Mouse (Mus musculus) myocyte (in vitro differentiated cells): ENCODE measurements around the gene Gabpb1. TPM values are rescaled to one million over a fixed set of nuclear protein-coding genes. Genes with fewer than 3 reads are reported as not detected.
"Not testable (repeated sequence)": the region's sequence is repeated elsewhere in the genome, so short reads cannot be mapped to it uniquely, and the experiment has no call there.

Experiments
- H3K27me3 ChIP-seq: one replicate; pipeline ENCODE4 v1.6.1; 2011; ENCODE audit not compliant: control insufficient read depth, insufficient read depth, insufficient read length
- H3K36me3 ChIP-seq: one replicate; pipeline ENCODE4 v1.6.1; 2011; ENCODE audit not compliant: control insufficient read depth, insufficient read depth
- H3K4me2 ChIP-seq: one replicate; pipeline ENCODE4 v1.6.1; 2011; ENCODE audit warnings: low read depth, control low read depth
- H3K4me3 ChIP-seq: one replicate; pipeline ENCODE4 v1.5.1; 2011; ENCODE audit warnings: mild to moderate bottlenecking, control low read depth, moderate library complexity
- H3K79me2 ChIP-seq: one replicate; pipeline ENCODE4 v1.6.1; 2011; ENCODE audit not compliant: control insufficient read depth, insufficient read depth
- H3ac ChIP-seq: one replicate; pipeline ENCODE4 v1.6.1; 2011; ENCODE audit not compliant: control insufficient read depth, insufficient read length
- CEBPB ChIP-seq: IDR thresholded peaks from 2 replicates; pipeline ENCODE4 v1.6.1; 2011; ENCODE audit warnings: mild to moderate bottlenecking, moderate library complexity; ENCODE audit not compliant: poor library complexity, insufficient read depth, severe bottlenecking
- E2F4 ChIP-seq: IDR thresholded peaks from one replicate; pipeline ENCODE4 v1.6.1; 2011; ENCODE audit warnings: mild to moderate bottlenecking, control low read depth, moderate library complexity; ENCODE audit not compliant: insufficient read depth
- MAX ChIP-seq: IDR thresholded peaks from one replicate; pipeline ENCODE4 v1.6.1; 2011; ENCODE audit warnings: low read depth, mild to moderate bottlenecking, control low read depth
- MYOD1 ChIP-seq, 3 experiments: IDR thresholded peaks; one replicate each; pipeline ENCODE4 v1.6.1; 2011; ENCODE audit warnings: control low read depth in 2 of 3, low read depth in 2 of 3, mild to moderate bottlenecking in 2 of 3, moderate library complexity in 1 of 3; ENCODE audit not compliant: insufficient read length in 2 of 3, control insufficient read depth in 1 of 3
- MYOG ChIP-seq, 3 experiments: IDR thresholded peaks; one replicate each; pipeline ENCODE4 v1.6.1; 2011; ENCODE audit warnings: control low read depth in 2 of 3, low read depth in 2 of 3, mild to moderate bottlenecking in 2 of 3; ENCODE audit not compliant: insufficient read length in 2 of 3, control insufficient read depth in 1 of 3, insufficient read depth in 1 of 3
- POLR2A ChIP-seq: IDR thresholded peaks from one replicate; pipeline ENCODE4 v1.6.1; 2011; ENCODE audit warnings: low read depth, mild to moderate bottlenecking, control low read depth, moderate library complexity; ENCODE audit not compliant: insufficient read length
- POLR2AphosphoS2 ChIP-seq: IDR thresholded peaks from one replicate; pipeline ENCODE4 v1.6.1; 2011; ENCODE audit warnings: low read depth, control low read depth; ENCODE audit not compliant: insufficient read length
- REST ChIP-seq: IDR thresholded peaks from one replicate; pipeline ENCODE4 v1.6.1; 2011; ENCODE audit warnings: mild to moderate bottlenecking, control low read depth, moderate library complexity; ENCODE audit not compliant: insufficient read depth, insufficient read length
- SRF ChIP-seq: IDR thresholded peaks from one replicate; pipeline ENCODE4 v1.6.1; 2011; ENCODE audit warnings: low read depth; ENCODE audit not compliant: control insufficient read depth, insufficient read length
- TCF12 ChIP-seq: IDR thresholded peaks from one replicate; pipeline ENCODE4 v1.6.1; 2011; ENCODE audit warnings: mild to moderate bottlenecking, control low read depth; ENCODE audit not compliant: poor library complexity, insufficient read depth, severe bottlenecking
- TCF3 ChIP-seq: IDR thresholded peaks from one replicate; pipeline ENCODE4 v1.6.1; 2011; ENCODE audit warnings: low read depth, control low read depth; ENCODE audit not compliant: insufficient read length
- USF1 ChIP-seq: IDR thresholded peaks from one replicate; pipeline ENCODE4 v1.6.1; 2011; ENCODE audit warnings: low read depth, mild to moderate bottlenecking, control low read depth, moderate library complexity
- polyA plus RNA-seq: library from polyadenylated mRNA; unstranded; fragments of >200 nt; fragmentation: generic; extraction: Trizol; gene quantifications from one replicate; pipeline ENCODE4 v1.2.1, GENCODE M21; 2012; ENCODE audit warnings: missing spikeins

Gabpb1 gene
- polyA plus RNA-seq, 1 experiment: 12.3 TPM

DNA sequence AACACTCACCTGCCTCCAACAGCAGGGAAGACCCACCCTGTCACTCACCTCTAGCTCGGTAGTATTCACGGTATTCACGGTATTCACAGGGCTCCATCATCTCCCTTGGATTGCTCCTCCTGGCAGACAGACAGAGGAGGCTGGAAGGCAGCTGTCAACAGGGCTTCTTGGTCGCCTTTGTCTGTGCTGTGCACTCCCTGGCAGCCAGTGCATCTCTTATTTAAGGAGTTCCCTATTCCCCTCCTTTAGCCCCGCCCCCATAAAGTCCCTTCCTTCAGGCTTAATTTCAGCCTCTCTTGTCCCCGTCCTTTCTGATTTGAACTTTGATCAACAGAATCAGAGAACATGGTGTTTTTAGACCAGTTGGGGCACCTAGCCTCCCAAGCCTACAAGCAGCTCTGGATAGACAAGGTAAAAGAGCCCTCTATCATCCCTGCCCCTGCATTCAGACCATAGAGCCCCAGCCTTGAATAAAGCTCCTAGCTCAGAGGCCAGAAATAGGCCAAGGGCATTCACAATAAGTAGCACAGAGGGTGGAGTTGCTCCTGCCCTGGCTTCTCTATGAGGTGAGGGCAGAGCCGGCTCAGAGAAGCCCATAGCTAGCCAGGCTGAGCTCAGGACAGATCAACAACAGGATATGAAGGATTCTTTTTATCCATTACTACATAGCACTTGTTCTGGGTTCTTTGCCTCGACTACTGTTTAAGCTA is 57.5 kb downstream of the Gabpb1 start:
- TF ChIP-seq USF1 (no peak), MAX (no peak), MYOG (IDR thresholded peaks at IDR 0.05; ENCODE audit: control insufficient read depth in 1 of 3, insufficient read depth in 1 of 3, insufficient read length in 2 of 3, low read depth in 2 of 3) (no peak), SRF (no peak), CEBPB (no peak), TCF3 (no peak), REST (no peak), MYOD1 (IDR thresholded peaks at IDR 0.05; ENCODE audit: control insufficient read depth in 1 of 3, insufficient read length in 2 of 3, low read depth in 2 of 3) (no peak), POLR2AphosphoS2 (no peak), POLR2A (no peak), TCF12 (no peak), E2F4 (no peak)
- Histone ChIP-seq H3ac (no peak overlapping the region), H3K36me3 (no peaks in the 10 kb centered on the region), H3K79me2 (no peaks in the 10 kb centered on the region), H3K4me3 (no peak overlapping the region), H3K27me3 (no peaks in the 10 kb centered on the region), H3K4me2 (no peak overlapping the region)

DNA sequence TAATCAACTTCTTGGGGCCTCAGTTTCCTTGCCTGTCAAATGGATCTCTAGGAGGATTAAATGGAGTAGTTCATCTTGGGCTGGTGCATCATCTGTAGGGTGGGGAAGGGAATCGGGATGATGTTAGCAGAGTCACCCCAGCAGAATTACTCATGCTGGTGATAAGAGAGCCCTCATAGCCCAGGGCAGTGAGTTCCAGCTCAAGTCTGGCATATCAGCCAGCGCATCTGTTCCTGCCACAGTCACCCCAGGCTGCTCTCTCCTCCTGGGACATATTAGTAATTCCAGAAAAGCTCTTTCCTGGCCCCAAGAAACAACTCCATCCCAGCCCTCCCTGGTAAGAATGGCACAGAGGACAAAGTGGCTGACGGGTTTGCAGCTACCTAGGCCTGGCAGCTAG is 60.8 kb downstream of the Gabpb1 start:
- H3K27me3 ChIP-seq: no peaks in the 10 kb centered on the region
- peak overlapping the region; percentile 15 for H3K4me2 ChIP-seq
- no peak for TF ChIP-seq SRF
- TF ChIP-seq MAX: no peak
- no peak for TF ChIP-seq USF1
- no peak for TF ChIP-seq TCF3
- no peak for TF ChIP-seq POLR2A
- no peak for TF ChIP-seq POLR2AphosphoS2
- no peak for TF ChIP-seq MYOD1 (IDR thresholded peaks at IDR 0.05; ENCODE audit: control insufficient read depth in 1 of 3, insufficient read length in 2 of 3, low read depth in 2 of 3)
- no peak for TF ChIP-seq CEBPB
- no peak for TF ChIP-seq REST
- no peak for TF ChIP-seq E2F4
- no peak for TF ChIP-seq MYOG (IDR thresholded peaks at IDR 0.05; ENCODE audit: control insufficient read depth in 1 of 3, insufficient read depth in 1 of 3, insufficient read length in 2 of 3, low read depth in 2 of 3)
- TF ChIP-seq TCF12: no peak
- H3K4me3 ChIP-seq: no peak overlapping the region
- no peaks in the 10 kb centered on the region for H3K79me2 ChIP-seq
- no peak overlapping the region for H3ac ChIP-seq
- H3K36me3 ChIP-seq: no peaks in the 10 kb centered on the region

DNA sequence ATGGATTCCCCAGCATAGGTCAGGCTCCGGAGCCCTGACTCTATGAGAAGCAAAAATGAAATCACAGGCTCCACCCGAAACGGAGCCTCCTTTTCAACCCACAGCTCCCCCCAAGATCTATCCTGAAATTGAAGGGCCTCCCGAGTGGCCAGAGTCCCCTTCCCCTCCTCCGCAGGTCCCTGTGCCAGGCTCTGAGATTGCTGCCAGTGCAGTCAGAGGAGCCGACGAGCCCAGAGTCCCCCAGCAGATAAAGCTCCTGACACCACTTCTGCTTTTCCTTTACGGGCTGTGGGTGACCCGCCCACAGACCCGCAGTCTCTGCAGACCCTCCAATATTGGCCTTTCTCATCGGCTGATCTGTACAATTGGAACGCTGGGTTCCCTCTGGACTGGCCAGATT is 66.5 kb downstream of the Gabpb1 start:
- H3K36me3 ChIP-seq, H3K27me3 ChIP-seq, H3ac ChIP-seq, H3K4me3 ChIP-seq, H3K4me2 ChIP-seq, H3K79me2 ChIP-seq: not testable (repeated sequence)

DNA sequence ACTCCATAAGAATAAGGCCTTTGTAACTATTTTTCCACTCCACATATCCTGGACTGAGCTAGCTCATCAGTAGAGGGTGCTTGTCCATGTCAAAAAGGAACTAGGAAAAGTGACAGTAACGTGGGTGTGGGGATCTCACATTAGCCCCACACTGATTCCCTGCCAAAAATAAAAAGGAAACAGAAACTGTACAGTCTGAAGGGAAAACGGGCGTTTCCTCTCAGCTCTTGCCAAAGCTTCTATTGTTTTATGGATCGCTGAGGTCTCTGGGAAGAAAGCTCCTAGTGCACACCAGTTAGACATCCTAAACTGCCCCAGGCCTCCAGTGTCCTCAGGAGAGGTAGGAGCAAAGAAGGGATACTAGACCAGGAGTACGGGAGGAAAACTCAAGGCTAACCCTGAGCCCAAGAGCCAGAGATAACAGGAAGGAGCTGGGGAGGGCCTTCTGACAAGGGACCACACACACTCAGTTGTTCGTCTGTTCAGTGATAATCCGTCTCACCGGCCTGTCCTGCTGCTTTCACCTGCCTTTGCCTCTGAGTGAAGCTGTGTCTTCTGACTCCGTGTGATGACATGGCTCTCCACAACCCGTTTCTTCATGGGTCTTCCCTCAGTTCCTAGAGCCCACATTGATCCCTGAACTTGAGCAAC is 68.5 kb downstream of the Gabpb1 start:
- Histone ChIP-seq H3K4me3 (no peak overlapping the region), H3ac (no peak overlapping the region), H3K36me3 (no peaks in the 10 kb centered on the region), H3K4me2 (peak overlapping the region; percentile 24), H3K79me2 (no peaks in the 10 kb centered on the region), H3K27me3 (no peaks in the 10 kb centered on the region)
- TF ChIP-seq MYOG (IDR thresholded peaks at IDR 0.05; ENCODE audit: control insufficient read depth in 1 of 3, insufficient read depth in 1 of 3, insufficient read length in 2 of 3, low read depth in 2 of 3) (no peak), POLR2AphosphoS2 (no peak), CEBPB (no peak), USF1 (no peak), E2F4 (no peak), TCF3 (no peak), MAX (no peak), SRF (no peak), TCF12 (no peak), REST (no peak), POLR2A (no peak), MYOD1 (IDR thresholded peaks at IDR 0.05; ENCODE audit: control insufficient read depth in 1 of 3, insufficient read length in 2 of 3, low read depth in 2 of 3) (no peak)

DNA sequence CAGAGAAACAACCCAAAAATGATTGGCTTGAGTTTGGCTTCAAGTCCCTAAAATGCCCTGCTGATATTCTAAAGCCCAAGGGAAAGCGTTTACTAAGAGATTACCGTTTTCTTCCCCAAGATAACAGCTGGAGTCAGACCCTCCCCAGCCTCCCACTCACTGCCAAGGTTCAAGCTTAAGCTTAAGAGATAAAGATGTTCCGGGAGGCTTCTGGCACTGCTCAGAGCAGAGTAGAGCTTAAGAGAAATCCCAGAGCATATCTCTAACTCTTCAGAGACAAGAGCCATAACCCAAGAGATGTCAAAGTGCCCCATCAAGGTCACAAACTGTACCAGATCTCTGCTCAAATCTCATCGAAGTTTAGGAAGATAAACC is 69.5 kb downstream of the Gabpb1 start:
- Histone ChIP-seq H3K4me3 (no peak overlapping the region), H3K4me2 (no peak overlapping the region), H3ac (no peak overlapping the region), H3K36me3 (no peaks in the 10 kb centered on the region), H3K79me2 (no peaks in the 10 kb centered on the region), H3K27me3 (no peaks in the 10 kb centered on the region)
- TF ChIP-seq POLR2A (no peak), TCF12 (no peak), E2F4 (no peak), MYOD1 (IDR thresholded peaks at IDR 0.05; ENCODE audit: control insufficient read depth in 1 of 3, insufficient read length in 2 of 3, low read depth in 2 of 3) (no peak), POLR2AphosphoS2 (no peak), USF1 (no peak), SRF (no peak), MAX (no peak), TCF3 (no peak)
